Mouse (Mus musculus): ENCODE measurements at regions not wholly inside any gene's neighbourhood (a gene's known extent, or its start where the extent isn't known, plus 50 kb on each side); places are given as distances from the start of the nearest gene placed in this dataset.

GRCm38 (mm10) chr6:31320141-31320830 is 78.2 kb upstream of the Mkln1 start:
- DNase-seq (ENCODE audit: low read depth): no peak

- DNase-seq (ENCODE audit: low read depth): no peak
Observed at GRCm38 (mm10) chr6:31321066-31321846, 77.3 kb upstream of the Mkln1 start.

GRCm38 (mm10) chr6:31321902-31322301 is 76.6 kb upstream of the Mkln1 start:
- DNase-seq (ENCODE audit: low read depth): no peak

- DNase-seq (ENCODE audit: low read depth): no peak
Observed at GRCm38 (mm10) chr6:31323228-31324190, 75.0 kb upstream of the Mkln1 start.

GRCm38 (mm10) chr6:31324717-31325116 is 73.8 kb upstream of the Mkln1 start:
- DNase-seq (ENCODE audit: low read depth): no peak

- DNase-seq (ENCODE audit: low read depth): no peak
Observed at GRCm38 (mm10) chr6:31325621-31326020, 72.9 kb upstream of the Mkln1 start.

- DNase-seq (ENCODE audit: low read depth): no peak
Observed at GRCm38 (mm10) chr6:31330327-31330726, 68.2 kb upstream of the Mkln1 start.

GRCm38 (mm10) chr6:31330868-31331267 is 67.7 kb upstream of the Mkln1 start:
- DNase-seq (ENCODE audit: low read depth): no peak

- DNase-seq (ENCODE audit: low read depth): no peak
Observed at GRCm38 (mm10) chr6:31332254-31332653, 66.3 kb upstream of the Mkln1 start.

GRCm38 (mm10) chr6:31332714-31333113 is 65.8 kb upstream of the Mkln1 start:
- DNase-seq (ENCODE audit: low read depth): no peak

- peak; percentile 30 for DNase-seq (ENCODE audit: low read depth)
Observed at GRCm38 (mm10) chr6:31333228-31333922, 65.2 kb upstream of the Mkln1 start.

- DNase-seq (ENCODE audit: low read depth): no peak
Observed at GRCm38 (mm10) chr6:31334086-31334485, 64.4 kb upstream of the Mkln1 start.

GRCm38 (mm10) chr6:31339122-31339947 is 59.2 kb upstream of the Mkln1 start:
- no peak for DNase-seq (ENCODE audit: low read depth)

- no peak for DNase-seq (ENCODE audit: low read depth)
Observed at GRCm38 (mm10) chr6:31339948-31340250, 58.6 kb upstream of the Mkln1 start.

GRCm38 (mm10) chr6:31345366-31346084 is 53.0 kb upstream of the Mkln1 start:
- no peak for DNase-seq (ENCODE audit: low read depth)

GRCm38 (mm10) chr6:31348333-31348732 is 50.2 kb upstream of the Mkln1 start:
- no peak for DNase-seq (ENCODE audit: low read depth)

Measured in gonadal fat pad, adult 2 months (tissue).